Mouse (Mus musculus) erythroblast, embryonic 14.5 days (primary cell): Measurements from ENCODE around the gene Cfap97.

ENCODE experiments used
- GATA1 ChIP-seq: IDR thresholded peaks from 2 replicates; pipeline ENCODE4 v1.6.1; 2012; ENCODE audit warnings: low read length, inconsistent platforms, mixed read lengths
- TAL1 ChIP-seq: IDR thresholded peaks from 3 replicates; pipeline ENCODE4 v1.6.1; 2012; ENCODE audit warnings: low read length, inconsistent platforms, mixed read lengths

GRCm38 (mm10) chr8:46204301-46204700, 52.7 kb downstream of the Cfap97 start:
- TF ChIP-seq GATA1 (no peak), TAL1 (no peak)
